Mouse (Mus musculus) spleen, adult 2 months (tissue): ENCODE measurements at regions not wholly inside any gene's neighbourhood (a gene's known extent, or its start where the extent isn't known, plus 50 kb on each side); places are given as distances from the start of the nearest gene placed in this dataset.

Experiments
- DNase-seq, 2 experiments: peaks; one replicate each; pipeline versions ENCODE4 v3.0.0 to v3.0.0-alpha.2; 2012 to 2021; ENCODE audit warnings: low spot score in 2 of 2, low read depth in 1 of 2
- H3K27ac ChIP-seq: fragments of 200-500 bp; 2 replicates; pipeline ENCODE4 v1.5.1; 2012; ENCODE audit warnings: low read length, inconsistent platforms; ENCODE audit not compliant: insufficient read depth
- H3K27me3 ChIP-seq: fragments of 200-500 bp; 2 replicates; pipeline ENCODE4 v1.6.1; 2012; ENCODE audit warnings: mild to moderate bottlenecking, moderate library complexity, low read length, inconsistent platforms; ENCODE audit not compliant: control insufficient read depth, insufficient read depth
- H3K36me3 ChIP-seq: fragments of 200-500 bp; 2 replicates; pipeline ENCODE4 v1.6.1; 2012; ENCODE audit warnings: mild to moderate bottlenecking, low read length, inconsistent platforms; ENCODE audit not compliant: control insufficient read depth, insufficient read depth
- H3K4me1 ChIP-seq: fragments of 200-500 bp; 2 replicates; pipeline ENCODE4 v1.6.1; 2011; ENCODE audit warnings: inconsistent platforms; ENCODE audit not compliant: control insufficient read depth, insufficient read depth, insufficient read length
- H3K4me3 ChIP-seq: fragments of 200-500 bp; 2 replicates; pipeline ENCODE4 v1.5.1; 2011; ENCODE audit warnings: mild to moderate bottlenecking, inconsistent platforms; ENCODE audit not compliant: insufficient read depth, insufficient read length; ENCODE audit errors: extremely low read depth
- CTCF ChIP-seq: fragments of 200-500 bp; IDR thresholded peaks from 2 replicates; pipeline ENCODE4 v1.5.1; 2011; ENCODE audit warnings: mild to moderate bottlenecking, inconsistent platforms; ENCODE audit not compliant: insufficient read depth, insufficient read length, insufficient replicate concordance; ENCODE audit errors: extremely low read depth
- POLR2A ChIP-seq: fragments of 200-500 bp; IDR thresholded peaks from 2 replicates; pipeline ENCODE4 v1.6.1; 2011; ENCODE audit warnings: low read depth, low read length, inconsistent platforms
- WGBS: fragments of 180-500 bp; shearing (Covaris S2); methylation state at CpG from one replicate; pipeline ENCODE4 v1.1.7; 2018; 5-methylcytosine and 5-hydroxymethylcytosine counted together

- TF ChIP-seq CTCF (peak; percentile 30; the same call in 1 of the 2 replicates), POLR2A (no peak)
- Histone ChIP-seq H3K27ac (no peak overlapping the region), H3K27me3 (no peaks in the 10 kb centered on the region), H3K36me3 (no peaks in the 10 kb centered on the region), H3K4me1 (no peaks in the 10 kb centered on the region), H3K4me3 (no peak overlapping the region)
- WGBS = 63% methylated on average over 1 of the region's 1 CpGs
- DNase-seq = peak in 1 of 2 experiments; percentile 40
Measured at GRCm38 (mm10) chrX:152918212-152918611, 88.1 kb upstream of the Usp51 start.

- H3K4me3 ChIP-seq = no peak overlapping the region
- DNase-seq = no peak
- 59% methylated on average over 3 of the region's 3 CpGs for WGBS
- H3K27me3 ChIP-seq = no peaks in the 10 kb centered on the region
- no peaks in the 10 kb centered on the region for H3K4me1 ChIP-seq
- TF ChIP-seq POLR2A (no peak), CTCF (no peak)
- H3K27ac ChIP-seq = no peak overlapping the region
- H3K36me3 ChIP-seq = no peaks in the 10 kb centered on the region
Measured at GRCm38 (mm10) chrX:152926991-152927390, 79.3 kb upstream of the Usp51 start.

- TF ChIP-seq CTCF = no peak
- TF ChIP-seq POLR2A = no peak
- H3K4me1 ChIP-seq = no peaks in the 10 kb centered on the region
- DNase-seq = no peak
- WGBS = 70% methylated on average over 3 of the region's 3 CpGs
- H3K4me3 ChIP-seq = no peak overlapping the region
- H3K36me3 ChIP-seq = no peaks in the 10 kb centered on the region
- H3K27me3 ChIP-seq = no peaks in the 10 kb centered on the region
- H3K27ac ChIP-seq = no peak overlapping the region
Measured at GRCm38 (mm10) chrX:152946201-152946600, 60.1 kb upstream of the Usp51 start.
